Mouse (Mus musculus): Measurements from ENCODE around the gene Itpr1.

The Itpr1 gene

GRCm38 (mm10) chr6:108518552-108518951, 305.7 kb downstream of the Itpr1 start:
- no peak for DNase-seq (ENCODE audit: low spot score)

GRCm38 (mm10) chr6:108519327-108519726, 306.4 kb downstream of the Itpr1 start:
- no peak for DNase-seq (ENCODE audit: low spot score)

DNA sequence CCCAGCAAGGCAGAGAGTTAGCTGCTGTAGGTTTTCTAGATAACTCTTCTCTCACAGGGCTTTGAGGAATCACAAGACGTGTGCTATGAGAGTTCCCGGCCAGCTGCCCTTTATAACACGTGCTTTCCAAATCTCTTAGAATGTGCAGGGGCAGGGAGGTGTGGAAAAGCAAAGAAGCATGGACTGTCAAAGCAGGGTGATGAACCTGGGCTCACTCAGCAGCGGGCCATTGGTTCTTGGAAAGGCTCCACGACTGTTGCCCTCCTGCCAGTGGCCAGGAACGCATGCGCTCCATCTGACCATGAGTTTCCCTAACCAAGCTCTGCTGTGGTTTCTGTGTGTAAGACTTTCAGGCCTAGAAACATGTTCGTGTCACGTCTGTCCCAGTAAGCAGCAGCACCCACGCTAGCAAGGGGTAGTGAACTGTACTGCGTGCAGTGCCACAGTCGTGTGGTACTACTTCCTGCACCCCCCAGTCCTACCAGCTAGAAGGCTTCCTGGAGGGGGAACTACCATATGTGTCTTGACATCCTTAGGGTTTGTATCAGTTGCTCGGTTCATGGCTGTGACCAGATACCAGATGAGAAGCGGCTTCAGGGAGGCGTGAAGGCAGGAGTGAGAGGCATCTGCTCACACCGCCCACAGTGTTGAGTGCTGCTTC, 311.2 kb downstream of the Itpr1 start:
- no peak for DNase-seq (ENCODE audit: low spot score)

- no peak for DNase-seq (ENCODE audit: low spot score)
Measured at GRCm38 (mm10) chr6:108524617-108525010, 311.7 kb downstream of the Itpr1 start.

DNA sequence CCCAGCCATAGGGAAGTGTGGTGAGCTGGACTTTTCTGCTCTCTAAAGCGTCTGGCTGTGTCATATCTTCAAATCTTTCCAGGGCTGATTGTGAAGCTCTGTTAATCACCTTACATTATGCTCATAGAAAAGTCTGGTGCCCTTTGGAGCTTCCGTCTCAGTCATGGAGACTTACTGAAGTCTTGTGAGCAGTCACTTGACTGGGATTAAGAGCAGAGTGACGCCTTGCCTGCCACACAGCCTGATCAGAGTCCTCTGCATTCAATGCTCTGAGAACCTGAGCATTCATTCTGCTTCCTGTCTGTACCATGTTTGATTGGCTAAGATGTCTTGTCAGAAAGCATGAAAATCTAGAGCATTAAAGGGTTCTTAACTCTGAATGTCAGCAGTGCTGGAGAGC, 314.7 kb downstream of the Itpr1 start:
- DNase-seq (ENCODE audit: low spot score), result no peak

GRCm38 (mm10) chr6:108527993-108528392, 315.1 kb downstream of the Itpr1 start:
- DNase-seq (ENCODE audit: low spot score), result no peak

DNA sequence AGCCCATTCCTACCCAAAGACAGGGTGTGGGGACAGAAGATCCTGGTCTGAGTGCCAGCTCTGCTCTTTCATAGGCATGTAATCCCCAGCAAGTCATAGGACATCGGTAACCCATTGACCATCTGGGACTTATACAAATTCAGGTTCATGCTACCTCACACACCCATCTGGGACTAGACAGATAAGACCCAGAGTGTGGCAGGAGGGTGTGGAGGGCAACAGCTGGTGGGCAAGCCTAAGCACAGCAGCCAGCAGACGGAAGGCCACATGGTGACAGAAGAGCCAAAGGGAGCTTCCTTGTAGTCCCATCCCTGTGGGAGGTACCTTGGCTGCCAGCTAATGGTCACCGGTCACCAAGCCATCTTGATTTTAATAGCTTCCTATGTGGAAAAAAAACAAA, 316.3 kb downstream of the Itpr1 start:
- DNase-seq (ENCODE audit: low spot score), result peak; percentile 64

DNA sequence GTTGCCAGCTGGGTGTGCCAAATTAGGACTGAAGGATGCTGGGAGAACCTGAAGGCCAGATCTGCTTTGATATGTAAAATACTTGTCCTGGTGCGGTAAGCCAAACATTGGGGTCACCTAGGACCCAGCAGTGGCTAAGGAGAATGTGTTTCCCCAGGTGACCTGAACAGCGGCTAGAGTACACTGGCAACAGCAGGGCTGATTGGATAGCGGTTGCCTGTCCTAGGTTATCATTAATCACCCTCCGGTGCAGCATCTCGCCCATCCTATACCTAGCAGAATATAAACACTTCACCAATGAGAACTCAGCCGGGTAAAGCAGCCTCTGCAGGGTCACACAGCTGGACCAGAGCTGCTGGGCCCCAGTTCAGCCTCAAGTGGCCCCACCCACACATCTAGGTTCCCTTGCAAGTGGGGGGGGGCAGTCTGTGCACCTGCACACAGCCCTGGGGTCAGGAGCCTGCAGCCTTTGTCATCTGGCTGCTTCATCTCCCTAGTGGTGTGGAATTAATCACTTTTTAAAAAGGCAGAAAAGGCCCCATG, 318.0 kb downstream of the Itpr1 start:
- DNase-seq (ENCODE audit: low spot score), result no peak

DNA sequence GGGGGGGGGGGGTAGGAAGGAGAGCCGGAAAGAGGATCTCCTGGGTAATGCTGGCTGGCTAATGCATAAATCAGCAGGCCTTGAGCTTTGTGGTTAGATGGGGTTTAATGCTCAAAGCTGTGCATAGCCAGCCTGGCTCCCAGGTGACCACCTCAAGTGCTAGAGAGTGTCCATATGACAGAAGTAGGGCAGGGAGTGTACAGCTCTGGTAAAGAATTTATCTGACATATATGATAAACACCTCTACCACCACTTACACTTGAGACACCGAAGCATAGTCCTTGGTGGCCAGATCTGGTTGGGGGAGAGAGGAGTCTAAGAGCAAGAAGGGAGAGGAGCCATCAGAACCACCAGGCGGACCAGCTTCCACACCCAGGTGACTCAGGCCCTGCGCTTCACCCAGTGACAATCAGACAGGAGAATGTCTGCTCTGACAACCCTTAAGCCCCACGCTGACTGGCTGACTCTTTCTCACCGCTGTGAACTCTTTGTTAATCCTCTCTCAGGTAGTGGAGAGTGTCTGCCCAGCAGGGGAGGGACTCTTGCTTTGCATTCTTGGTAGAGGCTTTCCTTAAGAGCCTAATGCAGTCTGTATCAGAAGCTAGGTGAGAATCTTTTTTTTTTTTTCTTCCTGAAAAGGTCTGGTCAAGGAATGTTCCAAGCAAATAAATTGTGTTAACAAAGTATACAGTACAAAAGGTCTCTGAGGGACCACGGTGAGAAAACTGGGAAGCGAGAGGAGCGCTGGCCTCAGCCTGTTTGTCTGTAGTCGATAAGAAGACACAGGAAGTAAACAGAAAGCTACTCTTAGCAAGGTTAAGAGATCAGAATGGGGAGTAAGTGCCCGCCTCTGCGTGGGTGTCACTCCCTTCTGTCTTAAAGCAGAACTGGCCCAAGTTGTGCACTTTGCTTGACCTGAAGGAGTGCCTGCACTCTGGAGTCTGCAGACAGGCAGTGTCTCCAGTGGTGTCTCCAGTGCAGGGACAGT, 318.7 kb downstream of the Itpr1 start:
- peak; percentile 48 for DNase-seq (ENCODE audit: low spot score)

GRCm38 (mm10) chr6:108532486-108533179, 319.7 kb downstream of the Itpr1 start:
- no peak for DNase-seq (ENCODE audit: low spot score)

- DNase-seq (ENCODE audit: low spot score), result no peak
Measured at GRCm38 (mm10) chr6:108534139-108534538, 321.2 kb downstream of the Itpr1 start.

DNA sequence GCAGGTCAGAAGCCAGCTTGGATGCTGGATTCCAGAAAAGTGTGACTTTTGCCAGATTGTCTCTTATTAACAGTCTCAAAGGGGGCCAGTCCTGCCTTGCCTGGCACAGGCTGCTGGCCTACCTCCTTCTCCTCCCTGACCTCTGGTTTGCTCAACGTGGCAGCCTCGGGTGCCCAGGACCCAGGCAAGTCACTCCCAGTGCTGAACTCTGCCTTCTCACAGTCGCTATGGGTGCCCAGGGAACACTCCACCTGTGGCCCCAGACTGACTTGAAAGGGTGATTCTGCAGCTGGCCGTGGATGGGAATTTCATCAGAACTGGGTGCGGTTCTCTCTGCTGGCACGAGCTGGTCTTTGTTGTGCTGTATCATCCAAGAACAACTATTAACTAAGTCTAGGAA, 321.7 kb downstream of the Itpr1 start:
- DNase-seq (ENCODE audit: low spot score), result no peak

GRCm38 (mm10) chr6:108535309-108535708, 322.4 kb downstream of the Itpr1 start:
- no peak for DNase-seq (ENCODE audit: low spot score)

- DNase-seq (ENCODE audit: low spot score), result peak; percentile 26
Measured at GRCm38 (mm10) chr6:108536546-108537317, 323.8 kb downstream of the Itpr1 start.

GRCm38 (mm10) chr6:108538406-108538805, 325.5 kb downstream of the Itpr1 start:
- DNase-seq (ENCODE audit: low spot score), result no peak

GRCm38 (mm10) chr6:108540441-108540840, 327.5 kb downstream of the Itpr1 start:
- no peak for DNase-seq (ENCODE audit: low spot score)

GRCm38 (mm10) chr6:108544917-108545316, 332.0 kb downstream of the Itpr1 start:
- DNase-seq (ENCODE audit: low spot score), result no peak

GRCm38 (mm10) chr6:108545464-108545863, 332.6 kb downstream of the Itpr1 start:
- DNase-seq (ENCODE audit: low spot score), result no peak

DNA sequence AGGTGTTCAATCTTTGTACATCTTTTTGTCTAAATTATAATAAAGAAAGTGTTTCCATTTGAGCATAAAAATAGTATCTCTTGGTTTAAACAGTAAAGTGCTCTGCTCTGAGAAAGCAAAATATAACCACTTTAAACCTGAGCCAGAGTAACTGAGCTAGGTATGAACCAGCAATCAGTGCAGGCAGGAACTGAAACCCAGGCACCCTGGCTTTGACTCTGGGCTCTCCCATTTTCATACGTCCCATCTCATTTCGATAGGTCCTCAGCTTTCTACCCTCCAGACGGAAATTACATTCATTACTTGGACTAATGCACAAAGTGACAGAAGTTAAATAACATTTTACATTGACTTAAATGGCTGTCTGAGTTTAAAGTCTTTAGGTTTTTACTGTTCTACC, 335.5 kb downstream of the Itpr1 start:
- DNase-seq (ENCODE audit: low spot score), result no peak

GRCm38 (mm10) chr6:108549495-108549935, 336.6 kb downstream of the Itpr1 start:
- DNase-seq (ENCODE audit: low spot score), result peak; percentile 39
